Mouse (Mus musculus) neutrophil, adult 65 days (primary cell): ENCODE results near the gene 1810024B03Rik. TPM values are rescaled to one million over a fixed set of nuclear protein-coding genes. Genes with fewer than 3 reads are reported as not detected.

Source experiments
- total RNA-seq: library from RNA; stranded (reverse); gene quantifications from 2 replicates; pipeline ENCODE4 v1.2.4, GENCODE M21; 2023

The 1810024B03Rik gene
- total RNA-seq: 0.43 and 0.51 TPM in 2 replicates

DNA sequence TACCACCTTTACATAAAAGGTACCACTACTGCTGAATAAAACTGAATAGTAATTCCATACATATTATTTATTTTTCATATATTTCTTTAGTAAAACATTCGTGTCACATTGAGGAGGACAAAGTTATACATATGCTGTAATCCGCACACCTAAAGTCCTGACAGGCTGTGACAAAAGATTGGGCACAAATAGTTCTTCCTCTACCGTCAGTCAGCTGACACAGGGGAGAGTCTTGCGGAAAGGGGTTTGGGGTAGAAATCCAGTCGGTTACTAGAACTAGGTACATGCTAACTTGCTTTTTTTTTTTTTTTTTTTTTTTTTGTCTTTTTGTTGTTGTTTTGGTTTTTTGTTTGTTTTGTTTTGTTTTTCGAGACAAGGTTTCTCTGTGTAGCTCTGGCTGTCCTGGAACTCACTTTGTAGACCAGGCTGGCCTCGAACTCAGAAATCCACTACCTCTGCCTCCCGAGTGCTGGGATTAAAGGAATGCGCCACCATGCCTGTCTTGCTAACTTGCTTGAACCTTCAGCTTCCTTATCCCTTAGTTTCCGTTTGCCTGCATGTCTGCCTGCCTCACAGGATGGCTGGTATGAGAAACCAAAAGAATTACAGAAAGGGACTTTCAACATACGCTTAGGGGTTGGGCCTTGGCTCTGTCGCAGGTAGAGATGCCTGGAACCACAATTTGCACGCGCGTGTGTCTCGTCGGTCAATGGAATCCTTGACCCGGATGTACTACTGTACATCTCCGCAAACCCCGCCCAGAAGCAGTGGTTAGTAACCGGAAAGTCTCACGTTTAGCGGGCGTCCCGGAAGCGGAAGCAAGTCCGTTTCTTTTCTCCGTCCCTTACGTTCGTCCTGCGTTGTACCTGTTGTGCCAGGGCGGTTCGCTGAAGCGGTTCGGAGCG is at the start of gene 1810024B03Rik, which contains the start of gene Snrnp200:
1810024B03Rik (minus strand) TSS at position 734 of the 905 bp plus-strand sequence.
Snrnp200 (plus strand) TSS at position 840 of the 905 bp plus-strand sequence.

DNA sequence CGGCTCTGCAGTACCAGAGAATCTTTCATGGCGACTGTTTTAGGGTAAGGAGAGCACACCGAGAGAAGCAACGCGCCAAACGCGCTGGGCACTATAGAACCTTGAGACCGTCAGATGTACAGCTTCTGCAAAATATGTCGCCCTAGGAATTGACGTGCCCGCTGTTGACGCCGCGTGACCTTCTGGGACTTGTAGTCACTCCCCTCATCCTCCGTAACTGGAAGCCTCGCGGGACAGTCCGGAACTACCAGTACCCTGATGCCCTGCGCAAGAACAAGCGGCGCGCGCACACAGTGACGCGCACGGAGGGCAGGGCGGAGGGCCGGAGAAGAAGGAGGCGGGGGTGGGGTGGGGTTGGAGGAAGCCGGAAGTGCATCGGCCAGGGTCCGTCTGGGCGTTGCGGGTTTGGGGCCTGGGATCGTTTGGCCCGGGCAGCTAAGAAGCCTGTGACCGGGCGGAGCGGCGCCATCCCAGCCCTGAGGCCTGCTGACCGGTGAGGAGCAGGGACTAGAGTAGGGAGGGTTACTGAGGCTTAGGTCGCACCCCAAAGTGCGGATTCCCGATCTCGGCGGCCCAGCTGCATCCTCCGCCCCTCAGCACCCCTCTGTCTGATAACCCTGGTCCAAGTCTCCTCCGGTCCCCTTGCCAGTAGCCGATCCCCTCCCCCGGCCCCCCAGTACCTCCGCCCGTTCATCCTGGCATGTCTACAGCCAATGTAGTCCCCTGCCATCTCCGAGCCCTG is 39.7 kb upstream of the 1810024B03Rik start, which contains the start of the genes Ciao1 and Tmem127:
Ciao1 (minus strand) TSS at position 225 of the 742 bp plus-strand sequence.
Tmem127 (plus strand) TSS at position 317 of the 742 bp plus-strand sequence.

DNA sequence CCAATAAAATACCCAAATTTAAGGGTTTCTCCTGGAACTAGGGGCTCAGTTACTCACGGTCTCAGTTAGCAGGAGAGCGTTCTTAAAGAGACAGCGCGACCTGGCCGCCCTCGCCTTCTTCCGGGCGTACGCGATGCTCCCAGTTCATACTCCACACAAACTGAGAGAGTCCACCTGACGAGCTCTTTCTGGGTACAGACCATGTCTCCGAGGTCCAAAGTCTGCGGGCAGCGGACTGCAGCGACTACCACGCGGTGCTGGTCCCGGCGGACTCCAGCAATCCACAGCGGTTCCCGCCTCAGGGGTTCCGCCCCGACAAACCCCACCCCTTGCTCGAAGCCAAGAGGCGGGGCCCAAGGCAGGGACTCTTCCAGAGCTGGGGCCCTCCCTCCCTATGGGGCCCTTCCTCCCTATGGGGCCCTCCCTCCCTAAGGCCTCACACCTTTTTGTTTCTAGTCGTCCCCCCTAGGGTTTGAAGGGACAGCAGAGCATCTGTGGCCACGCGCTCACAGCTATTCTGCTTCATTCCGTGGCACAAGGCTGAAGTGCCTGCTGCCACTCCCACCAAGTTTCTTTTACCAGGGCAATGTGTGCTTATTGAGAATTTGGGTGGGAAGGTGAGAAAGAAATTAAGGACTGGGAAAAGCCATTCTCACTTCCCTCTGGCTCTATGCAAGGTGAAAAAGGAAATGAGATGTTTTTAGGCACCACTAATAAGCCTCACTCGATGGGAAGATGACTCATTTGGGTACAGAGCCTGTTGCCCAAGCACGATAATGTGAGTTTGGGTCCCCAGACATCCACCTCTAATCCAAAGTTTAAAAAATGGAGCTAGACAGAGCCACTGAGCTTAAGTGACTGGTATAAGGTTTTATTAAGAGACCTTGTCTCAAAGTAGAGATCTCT is 64.7 kb downstream of the 1810024B03Rik start, which contains the start of gene Itpripl1:
Itpripl1 (minus strand) TSS at position 285 of the 906 bp plus-strand sequence.

Other genes starting within 250 kb of the 1810024B03Rik start
- 10.8 and 12.9 TPM in 2 replicates for gene Ap4e1, start 199.6 kb downstream of the 1810024B03Rik start, total RNA-seq
- gene Blvra, start 137.6 kb downstream of the 1810024B03Rik start, total RNA-seq: 11.5 and 19.6 TPM in 2 replicates
- gene Ncaph, start 74.3 kb downstream of the 1810024B03Rik start, total RNA-seq: 36.7 and 44.3 TPM in 2 replicates
- gene Itpripl1, start 64.8 kb downstream of the 1810024B03Rik start, total RNA-seq: 14.0 and 15.1 TPM in 2 replicates
- 108 and 146 TPM in 2 replicates for gene Snrnp200, start 106 bp upstream of the 1810024B03Rik start, total RNA-seq
- gene Ciao1, start 39.5 kb upstream of the 1810024B03Rik start, total RNA-seq: 24.8 and 30.9 TPM in 2 replicates
- gene Tmem127, start 39.6 kb upstream of the 1810024B03Rik start, total RNA-seq: 80.8 and 87.3 TPM in 2 replicates
- gene Stard7, start 61.9 kb upstream of the 1810024B03Rik start, total RNA-seq: 67.6 and 75.6 TPM in 2 replicates
- gene Dusp2, start 127.9 kb upstream of the 1810024B03Rik start, total RNA-seq: 61.8 and 67.6 TPM in 2 replicates
- gene Astl, start 130.4 kb upstream of the 1810024B03Rik start, total RNA-seq: not detected in 2 replicates
- gene Adra2b, start 154.9 kb upstream of the 1810024B03Rik start, total RNA-seq: not detected in 2 replicates
- not detected in 2 replicates for gene Gpat2, start 216.9 kb upstream of the 1810024B03Rik start, total RNA-seq
- gene Fahd2a, start 236.3 kb upstream of the 1810024B03Rik start, total RNA-seq: 5.1 and 5.6 TPM in 2 replicates